Mouse (Mus musculus): ENCODE measurements at regions not wholly inside any gene's neighbourhood (a gene's known extent, or its start where the extent isn't known, plus 50 kb on each side); places are given as distances from the start of the nearest gene placed in this dataset.

DNA sequence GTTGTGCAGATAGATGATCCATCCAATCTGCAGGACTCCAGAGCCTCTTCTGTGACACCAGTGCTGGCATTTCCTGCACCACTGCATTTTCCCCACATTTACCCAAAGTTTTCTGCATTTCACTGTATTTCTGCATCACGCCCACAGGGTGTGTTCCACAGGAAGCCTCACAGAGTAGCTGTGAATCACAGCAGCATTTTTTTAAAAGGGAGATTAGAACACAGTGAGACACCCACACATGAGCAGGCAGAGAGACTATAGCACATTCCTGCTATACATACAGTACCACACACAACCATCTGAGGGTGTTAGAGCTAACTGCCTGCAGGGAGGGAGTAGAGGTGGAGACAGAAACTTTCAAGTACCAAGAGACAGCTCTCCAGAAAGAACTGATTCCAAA is 141.1 kb upstream of the Cops8 start:
- 0 out of 2 replicates have a peak, but pooled peaks cover 8% of the 10 kb centered on the region for H3K4me1 ChIP-seq (ENCODE audit: insufficient read depth, low read length)
- 100% methylated on average over 1 of the region's 1 CpGs for WGBS
- ATAC-seq (ENCODE audit: low FRiP score, low TSS enrichment): no peak

DNA sequence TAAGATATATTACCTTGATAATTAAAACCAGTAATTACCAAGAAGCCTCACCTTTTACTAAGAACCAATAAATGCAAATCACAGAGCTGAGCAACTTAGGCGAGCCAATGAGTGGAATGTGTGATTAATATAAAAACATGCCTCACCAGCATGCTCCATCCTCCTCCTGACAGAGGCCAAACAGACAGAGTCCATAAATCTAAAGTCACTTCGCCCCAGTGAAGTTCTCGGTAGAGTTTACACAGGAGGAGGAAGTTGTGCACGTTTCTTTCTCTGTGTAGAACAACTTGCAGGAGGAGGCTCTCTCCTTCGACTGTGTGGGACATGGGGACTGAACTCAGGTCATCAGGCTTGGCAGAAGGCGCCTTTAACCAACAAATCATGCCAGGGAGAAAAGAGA is 139.5 kb upstream of the Cops8 start:
- Histone ChIP-seq H3K27me3 (ENCODE audit: insufficient read depth, low read length) (no peaks in the 10 kb centered on the region), H3K4me3 (ENCODE audit: low read length) (no peak overlapping the region), H3K36me3 (ENCODE audit: insufficient read depth, low read length) (no peaks in the 10 kb centered on the region), H3K9ac (replicated peaks; ENCODE audit: low read length) (no peak overlapping the region), H3K4me2 (replicated peaks; ENCODE audit: low read depth, low read length) (no peak overlapping the region), H3K4me1 (ENCODE audit: insufficient read depth, low read length) (peaks cover 17% of the 10 kb centered on the region), H3K27ac (ENCODE audit: low read length) (peak overlapping the region; percentile 35; the same call in 1 of the 2 replicates), H3K9me3 (ENCODE audit: low read length) (no peaks in the 10 kb centered on the region)
- WGBS: 24% methylated on average over 6 of the region's 6 CpGs
- no peak for ATAC-seq (ENCODE audit: low FRiP score, low TSS enrichment)

More for the DNA sequence above, 141.1 kb upstream of the Cops8 start:
- Histone ChIP-seq H3K27me3 (ENCODE audit: insufficient read depth, low read length) (no peaks in the 10 kb centered on the region), H3K36me3 (ENCODE audit: insufficient read depth, low read length) (no peaks in the 10 kb centered on the region), H3K4me2 (replicated peaks; ENCODE audit: low read depth, low read length) (no peak overlapping the region), H3K27ac (ENCODE audit: low read length) (no peak overlapping the region), H3K9ac (replicated peaks; ENCODE audit: low read length) (no peak overlapping the region), H3K4me3 (ENCODE audit: low read length) (no peak overlapping the region), H3K9me3 (ENCODE audit: low read length) (no peaks in the 10 kb centered on the region)

DNA sequence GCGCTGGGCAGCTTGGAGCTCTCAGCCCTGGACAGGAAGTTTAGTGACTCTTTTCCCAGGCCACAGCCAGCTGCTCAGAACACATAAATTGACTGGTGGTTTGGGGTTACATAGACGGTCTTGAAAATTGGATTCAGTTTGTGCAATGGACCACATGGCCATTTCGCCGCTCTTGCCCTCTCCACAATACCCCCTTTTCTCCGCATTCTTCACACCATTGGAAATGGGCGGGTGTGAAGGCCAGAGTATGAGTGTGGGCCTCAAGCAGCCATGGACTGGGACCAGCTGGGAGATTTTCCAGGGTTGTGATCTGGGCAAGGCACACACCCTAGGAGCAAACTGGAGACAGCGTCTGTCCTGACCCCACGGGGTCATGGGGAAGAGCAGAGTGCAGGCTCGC is 135.1 kb upstream of the Cops8 start:
- ATAC-seq (ENCODE audit: low FRiP score, low TSS enrichment): no peak
- Histone ChIP-seq H3K9me3 (ENCODE audit: low read length) (no peaks in the 10 kb centered on the region), H3K4me3 (ENCODE audit: low read length) (no peak overlapping the region), H3K36me3 (ENCODE audit: insufficient read depth, low read length) (no peaks in the 10 kb centered on the region), H3K27ac (ENCODE audit: low read length) (no peak overlapping the region), H3K4me2 (replicated peaks; ENCODE audit: low read depth, low read length) (no peak overlapping the region), H3K4me1 (ENCODE audit: insufficient read depth, low read length) (peaks cover 36% of the 10 kb centered on the region), H3K27me3 (ENCODE audit: insufficient read depth, low read length) (no peaks in the 10 kb centered on the region), H3K9ac (replicated peaks; ENCODE audit: low read length) (no peak overlapping the region)
- WGBS: 55% methylated on average over 9 of the region's 9 CpGs

DNA sequence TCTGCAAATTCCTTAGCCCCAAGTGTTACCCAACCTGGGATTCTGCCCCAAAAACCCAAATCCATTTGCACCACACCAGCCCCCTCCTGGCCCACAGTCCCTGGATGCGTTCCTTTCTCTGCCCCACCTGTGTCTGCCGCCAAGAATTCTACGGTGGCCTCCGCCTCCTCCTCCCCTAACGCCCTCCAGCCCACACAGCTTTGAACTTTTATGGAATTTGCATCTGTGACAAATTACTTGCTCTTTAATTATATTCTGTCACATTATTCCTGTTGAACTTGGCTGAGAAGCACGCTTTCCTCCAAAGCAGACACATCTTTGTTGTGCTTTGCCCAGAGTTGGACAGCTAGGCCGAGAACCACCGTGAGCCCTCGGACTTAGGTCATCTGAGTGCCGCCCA is 131.8 kb upstream of the Cops8 start:
- H3K4me1 ChIP-seq (ENCODE audit: insufficient read depth, low read length): peaks cover 43% of the 10 kb centered on the region
- ATAC-seq (ENCODE audit: low FRiP score, low TSS enrichment): no peak
- no peak overlapping the region for H3K9ac ChIP-seq (replicated peaks; ENCODE audit: low read length)
- no peaks in the 10 kb centered on the region for H3K36me3 ChIP-seq (ENCODE audit: insufficient read depth, low read length)
- no peak overlapping the region for H3K4me2 ChIP-seq (replicated peaks; ENCODE audit: low read depth, low read length)
- H3K27me3 ChIP-seq (ENCODE audit: insufficient read depth, low read length): no peaks in the 10 kb centered on the region
- H3K4me3 ChIP-seq (ENCODE audit: low read length): no peak overlapping the region
- H3K9me3 ChIP-seq (ENCODE audit: low read length): no peaks in the 10 kb centered on the region
- WGBS: 23% methylated on average over 10 of the region's 10 CpGs
- H3K27ac ChIP-seq (ENCODE audit: low read length): no peak overlapping the region; the same call in 1 of the 2 replicates

DNA sequence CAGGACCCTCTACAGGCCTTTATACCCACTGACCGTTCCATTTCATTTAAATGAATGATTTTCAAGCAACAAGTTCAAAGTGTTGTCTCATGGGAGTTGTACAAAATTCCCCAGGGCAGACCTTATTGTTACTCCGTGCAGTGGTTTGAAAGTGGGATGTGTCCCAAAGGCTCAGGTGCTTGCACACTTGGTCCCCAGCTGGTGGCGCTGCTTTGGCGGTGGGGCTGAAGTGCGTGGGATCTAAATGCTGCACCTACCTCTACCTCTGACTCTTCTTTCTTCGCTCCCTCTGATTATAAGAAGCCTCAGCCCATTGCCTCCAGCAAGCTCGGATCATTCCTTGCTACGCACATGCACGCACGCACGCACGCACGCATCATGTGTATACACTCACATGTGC is 131.0 kb upstream of the Cops8 start:
- H3K4me1 ChIP-seq (ENCODE audit: insufficient read depth, low read length): peaks cover 50% of the 10 kb centered on the region
- no peaks in the 10 kb centered on the region for H3K9me3 ChIP-seq (ENCODE audit: low read length)
- 0 out of 2 replicates have a peak overlapping the region, but pooled peaks have one; percentile 26 for H3K27ac ChIP-seq (ENCODE audit: low read length)
- 85% methylated on average over 13 of the region's 13 CpGs for WGBS
- no peaks in the 10 kb centered on the region for H3K27me3 ChIP-seq (ENCODE audit: insufficient read depth, low read length)
- H3K4me3 ChIP-seq (ENCODE audit: low read length): no peak overlapping the region
- no peak overlapping the region for H3K4me2 ChIP-seq (replicated peaks; ENCODE audit: low read depth, low read length)
- no peak for ATAC-seq (ENCODE audit: low FRiP score, low TSS enrichment)
- no peak overlapping the region for H3K9ac ChIP-seq (replicated peaks; ENCODE audit: low read length)
- no peaks in the 10 kb centered on the region for H3K36me3 ChIP-seq (ENCODE audit: insufficient read depth, low read length)

DNA sequence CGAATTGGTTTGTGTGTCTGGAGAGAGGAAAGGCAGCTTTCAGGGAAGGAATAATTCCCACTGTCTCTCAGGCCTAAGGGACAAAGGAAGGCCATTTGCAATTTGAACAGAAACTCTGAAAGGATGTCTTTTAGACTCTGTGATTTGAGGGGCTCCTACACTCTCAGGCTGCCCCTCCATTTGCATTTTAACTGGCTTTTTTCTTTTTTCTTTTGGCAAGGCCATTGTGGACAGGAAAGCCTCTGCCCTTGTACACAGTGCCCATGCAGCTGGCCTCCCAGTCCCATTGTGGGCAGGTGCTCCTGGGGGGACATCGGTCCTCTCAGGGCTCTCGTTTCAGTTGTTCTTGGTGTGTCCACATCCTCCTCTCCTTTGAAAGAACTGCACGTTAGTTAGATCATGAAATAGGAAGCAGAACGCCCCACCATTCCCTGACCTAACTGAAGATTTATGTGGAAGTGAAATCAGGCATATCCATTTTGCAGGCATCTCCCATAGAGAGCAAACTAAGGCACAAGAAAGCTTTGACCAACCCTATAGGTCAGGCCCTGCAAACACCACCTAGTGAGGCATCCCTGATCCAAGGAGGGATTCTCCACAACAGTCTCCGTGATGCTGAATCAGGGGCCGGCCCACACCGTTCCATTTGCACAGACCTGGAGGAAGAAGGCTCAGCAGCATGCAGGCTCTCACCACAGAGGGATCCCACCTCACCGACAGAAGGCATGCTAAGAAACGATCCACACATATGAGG is 127.5 kb upstream of the Cops8 start:
- H3K27ac ChIP-seq (ENCODE audit: low read length): no peak overlapping the region
- H3K9ac ChIP-seq (replicated peaks; ENCODE audit: low read length): no peak overlapping the region
- H3K27me3 ChIP-seq (ENCODE audit: insufficient read depth, low read length): no peaks in the 10 kb centered on the region
- WGBS: 62% methylated on average over 10 of the region's 10 CpGs
- no peak overlapping the region for H3K4me2 ChIP-seq (replicated peaks; ENCODE audit: low read depth, low read length)
- H3K36me3 ChIP-seq (ENCODE audit: insufficient read depth, low read length): no peaks in the 10 kb centered on the region
- H3K9me3 ChIP-seq (ENCODE audit: low read length): peaks cover 5% of the 10 kb centered on the region
- H3K4me3 ChIP-seq (ENCODE audit: low read length): no peak overlapping the region
- ATAC-seq (ENCODE audit: low FRiP score, low TSS enrichment): no peak
- H3K4me1 ChIP-seq (ENCODE audit: insufficient read depth, low read length): peaks cover 52% of the 10 kb centered on the region

DNA sequence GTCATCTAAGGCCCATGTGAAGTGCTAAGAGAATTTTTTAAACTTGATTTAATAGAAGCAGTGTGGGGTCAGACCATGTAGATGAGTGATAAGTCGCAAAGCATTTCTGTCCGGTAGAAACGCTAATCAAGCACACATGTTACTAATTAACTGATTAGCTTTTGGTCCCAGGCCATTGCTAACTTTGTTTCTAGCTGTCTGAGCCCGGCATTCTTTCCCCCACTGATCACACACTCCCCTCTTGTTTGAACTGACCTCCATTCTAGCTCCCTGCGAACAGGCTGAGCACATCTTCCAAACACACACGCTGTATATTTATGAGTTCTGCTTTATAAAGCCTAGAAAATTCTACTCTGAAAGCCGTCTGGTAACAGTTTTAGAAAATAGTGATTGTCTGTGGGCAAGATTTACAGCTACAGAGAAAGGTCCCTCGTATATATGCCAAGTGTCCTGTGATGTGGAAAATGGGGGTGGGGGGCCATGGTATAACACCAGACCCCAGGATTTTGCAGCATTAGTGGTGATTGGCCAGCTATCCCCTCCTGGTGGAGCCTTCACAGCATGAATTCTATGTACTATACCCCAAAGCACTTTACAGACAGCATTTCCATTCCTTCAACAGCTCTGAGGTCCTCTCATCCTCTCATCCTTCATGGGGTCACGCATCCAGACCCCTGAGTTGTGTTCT is 126.1 kb upstream of the Cops8 start:
- Histone ChIP-seq H3K27me3 (ENCODE audit: insufficient read depth, low read length) (no peaks in the 10 kb centered on the region), H3K27ac (ENCODE audit: low read length) (peak overlapping the region; percentile 72), H3K4me1 (ENCODE audit: insufficient read depth, low read length) (peaks cover 39% of the 10 kb centered on the region), H3K4me2 (replicated peaks; ENCODE audit: low read depth, low read length) (no peak overlapping the region), H3K9me3 (ENCODE audit: low read length) (peaks cover 5% of the 10 kb centered on the region), H3K36me3 (ENCODE audit: insufficient read depth, low read length) (no peaks in the 10 kb centered on the region), H3K4me3 (ENCODE audit: low read length) (no peak overlapping the region), H3K9ac (replicated peaks; ENCODE audit: low read length) (no peak overlapping the region)
- peak; percentile 77 for ATAC-seq (ENCODE audit: low FRiP score, low TSS enrichment)
- 18% methylated on average over 9 of the region's 9 CpGs for WGBS

DNA sequence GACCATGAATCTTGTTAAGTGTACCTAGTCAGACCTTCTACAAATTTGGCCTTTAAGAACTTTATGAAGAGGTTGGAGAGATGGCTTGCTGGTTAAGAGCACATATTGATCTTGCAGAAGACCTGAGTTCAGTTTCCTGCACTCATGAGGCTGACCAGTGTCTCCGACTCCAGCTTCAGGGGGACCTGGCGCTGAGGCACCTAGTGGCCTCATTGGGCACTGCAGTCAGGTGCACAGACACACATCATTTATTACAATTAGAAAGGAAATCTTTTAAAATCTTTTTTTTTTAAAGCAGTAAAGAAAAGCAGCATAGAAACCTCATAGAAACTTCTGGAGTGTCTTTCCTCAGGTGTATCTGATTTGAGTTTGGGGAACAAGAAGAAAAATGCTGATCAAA is 123.9 kb upstream of the Cops8 start:
- peaks cover 36% of the 10 kb centered on the region for H3K4me1 ChIP-seq (ENCODE audit: insufficient read depth, low read length)
- peaks cover 5% of the 10 kb centered on the region for H3K9me3 ChIP-seq (ENCODE audit: low read length)
- WGBS: 87% methylated on average over 2 of the region's 2 CpGs
- H3K9ac ChIP-seq (replicated peaks; ENCODE audit: low read length): no peak overlapping the region
- H3K27ac ChIP-seq (ENCODE audit: low read length): no peak overlapping the region
- no peak overlapping the region for H3K4me2 ChIP-seq (replicated peaks; ENCODE audit: low read depth, low read length)
- no peaks in the 10 kb centered on the region for H3K27me3 ChIP-seq (ENCODE audit: insufficient read depth, low read length)
- no peaks in the 10 kb centered on the region for H3K36me3 ChIP-seq (ENCODE audit: insufficient read depth, low read length)
- no peak for ATAC-seq (ENCODE audit: low FRiP score, low TSS enrichment)
- H3K4me3 ChIP-seq (ENCODE audit: low read length): no peak overlapping the region

DNA sequence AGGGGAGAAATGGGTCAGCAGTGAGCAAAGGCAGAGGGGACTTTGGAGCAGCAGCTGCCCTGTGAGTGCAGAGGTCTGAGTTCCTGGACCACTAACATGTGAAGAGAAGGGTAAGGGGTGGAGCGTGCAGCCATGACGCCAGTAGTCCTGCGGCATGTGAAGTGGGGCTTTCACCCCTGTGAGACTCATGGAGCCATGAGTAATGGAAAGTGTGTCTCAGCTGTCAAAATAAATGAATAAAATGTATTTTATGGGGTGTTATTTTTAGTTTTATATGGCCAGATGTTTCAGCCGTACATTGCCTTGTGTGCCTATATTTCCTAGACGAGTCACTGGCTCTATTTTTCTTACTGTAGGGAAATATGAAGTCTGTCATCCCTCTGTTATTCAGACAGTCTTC is 121.5 kb upstream of the Cops8 start:
- no peak overlapping the region for H3K9ac ChIP-seq (replicated peaks; ENCODE audit: low read length)
- H3K9me3 ChIP-seq (ENCODE audit: low read length): peaks cover 5% of the 10 kb centered on the region
- H3K27me3 ChIP-seq (ENCODE audit: insufficient read depth, low read length): no peaks in the 10 kb centered on the region
- no peak overlapping the region for H3K4me2 ChIP-seq (replicated peaks; ENCODE audit: low read depth, low read length)
- no peaks in the 10 kb centered on the region for H3K36me3 ChIP-seq (ENCODE audit: insufficient read depth, low read length)
- no peak for ATAC-seq (ENCODE audit: low FRiP score, low TSS enrichment)
- whole genome bisulfite sequencing: 50% methylated on average over 5 of the region's 5 CpGs
- H3K4me3 ChIP-seq (ENCODE audit: low read length): no peak overlapping the region
- H3K4me1 ChIP-seq (ENCODE audit: insufficient read depth, low read length): peaks cover 23% of the 10 kb centered on the region
- H3K27ac ChIP-seq (ENCODE audit: low read length): peak overlapping the region; percentile 47; the same call in 1 of the 2 replicates

DNA sequence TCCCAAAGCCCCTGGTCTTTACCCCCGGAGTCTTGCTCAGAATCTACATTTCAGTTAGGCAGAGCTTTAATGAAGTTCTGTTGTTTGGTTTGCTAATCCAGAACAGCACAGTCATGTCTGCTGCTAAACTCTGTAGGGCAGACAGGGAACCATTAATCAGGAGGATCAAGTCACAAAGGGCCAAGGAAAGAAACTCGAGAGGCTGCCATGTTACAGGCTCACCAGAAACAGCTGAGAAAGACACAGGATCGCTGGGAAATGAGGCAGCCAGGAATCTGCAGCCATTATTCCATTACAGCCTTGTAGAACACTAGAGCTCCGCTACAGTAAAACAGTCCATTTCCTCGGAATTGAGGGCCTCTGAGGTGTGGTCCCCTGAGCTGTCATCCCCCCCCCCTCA is 121.1 kb upstream of the Cops8 start:
- H3K9me3 ChIP-seq (ENCODE audit: low read length): peaks cover 5% of the 10 kb centered on the region
- H3K27me3 ChIP-seq (ENCODE audit: insufficient read depth, low read length): no peaks in the 10 kb centered on the region
- peaks cover 19% of the 10 kb centered on the region for H3K4me1 ChIP-seq (ENCODE audit: insufficient read depth, low read length)
- H3K27ac ChIP-seq (ENCODE audit: low read length): peak overlapping the region; percentile 47; the same call in 1 of the 2 replicates
- H3K9ac ChIP-seq (replicated peaks; ENCODE audit: low read length): no peak overlapping the region
- H3K4me3 ChIP-seq (ENCODE audit: low read length): no peak overlapping the region
- ATAC-seq (ENCODE audit: low FRiP score, low TSS enrichment): no peak
- WGBS: 35% methylated on average over 5 of the region's 5 CpGs
- no peaks in the 10 kb centered on the region for H3K36me3 ChIP-seq (ENCODE audit: insufficient read depth, low read length)
- no peak overlapping the region for H3K4me2 ChIP-seq (replicated peaks; ENCODE audit: low read depth, low read length)

All from kidney, embryonic 16.5 days (tissue).